Mouse (Mus musculus) brown adipose tissue, adult 24 weeks (tissue): ENCODE results near the gene Tmsb15b2. TPM values are rescaled to one million over a fixed set of nuclear protein-coding genes. Genes with fewer than 3 reads are reported as not detected.
"Not testable (repeated sequence)": the region's sequence is repeated elsewhere in the genome, so short reads cannot be mapped to it uniquely, and the experiment has no call there.

ENCODE experiments used
- H3K27ac ChIP-seq: fragments of 200-500 bp; replicated peaks from 2 replicates; pipeline ENCODE4 v1.5.1; 2012; ENCODE audit warnings: low read depth, mild to moderate bottlenecking, low read length
- H3K4me1 ChIP-seq: fragments of 200-500 bp; 2 replicates; pipeline ENCODE4 v1.6.1; 2012; ENCODE audit warnings: low read length, mixed read lengths; ENCODE audit not compliant: control insufficient read depth, insufficient read depth, insufficient read length
- H3K4me3 ChIP-seq: fragments of 200-500 bp; 2 replicates; pipeline ENCODE4 v1.5.1; 2012; ENCODE audit warnings: low read depth, mild to moderate bottlenecking, low read length, moderate library complexity; ENCODE audit not compliant: insufficient read depth
- polyA plus RNA-seq: library from polyadenylated mRNA; stranded (reverse); fragments of >200 nt; gene quantifications from 2 replicates; pipeline ENCODE4 v1.2.4, GENCODE M21; 2012; ENCODE audit not compliant: missing spikeins, insufficient read depth, insufficient read length

Gene Tmsb15b2
- polyA plus RNA-seq, 1 experiment, result not detected

GRCm38 (mm10) chrX:136957583-136958279, 17.6 kb downstream of the Tmsb15b2 start:
- not testable (repeated sequence) for H3K4me1 ChIP-seq, H3K27ac ChIP-seq, H3K4me3 ChIP-seq

- Histone ChIP-seq H3K4me1 (no peaks in the 10 kb centered on the region), H3K27ac (no peak overlapping the region), H3K4me3 (no peak overlapping the region)
Observed at GRCm38 (mm10) chrX:136937985-136938384, 37.3 kb downstream of the Tmsb15b2 start.

GRCm38 (mm10) chrX:136927031-136927430, 48.3 kb downstream of the Tmsb15b2 start, which contains the start of gene H2bfm:
H2bfm (plus strand) TSS chrX:136927325.
- Histone ChIP-seq H3K27ac (no peak within 1 kb of the TSS), H3K4me3 (no peak within 1 kb of the TSS), H3K4me1 (no peaks in the 10 kb centered on the region)

- no peak overlapping the region for H3K4me3 ChIP-seq
- H3K27ac ChIP-seq, result no peak overlapping the region
- H3K4me1 ChIP-seq, result no peaks in the 10 kb centered on the region
Observed at GRCm38 (mm10) chrX:136925863-136926262, 49.4 kb downstream of the Tmsb15b2 start.

Other genes with a start within 250 kb of the Tmsb15b2 start
- 80.4 and 121 TPM in 2 replicates for gene Morf4l2, start 231.8 kb downstream of the Tmsb15b2 start, polyA plus RNA-seq
- gene Glra4, start 195.4 kb downstream of the Tmsb15b2 start, polyA plus RNA-seq, result not detected in 2 replicates
- gene Plp1, start 152.8 kb downstream of the Tmsb15b2 start, polyA plus RNA-seq, result 3.8 and 5.3 TPM in 2 replicates
- not detected in 2 replicates for gene Rab9b, start 106.7 kb downstream of the Tmsb15b2 start, polyA plus RNA-seq
- not detected in 2 replicates for gene H2bfm, start 48.2 kb downstream of the Tmsb15b2 start, polyA plus RNA-seq
- not detected in 2 replicates for gene Tmsb15l, start 1.4 kb upstream of the Tmsb15b2 start, polyA plus RNA-seq
- 6.8 and 12.3 TPM in 2 replicates for gene Tmsb15b1, start 1.4 kb upstream of the Tmsb15b2 start, polyA plus RNA-seq
- gene Zcchc18, start 17.7 kb upstream of the Tmsb15b2 start, polyA plus RNA-seq, result not detected in 2 replicates
- gene Slc25a53, start 62.8 kb upstream of the Tmsb15b2 start, polyA plus RNA-seq, result 4.5 and 10.0 TPM in 2 replicates
- 3.0 and 3.1 TPM in 2 replicates for gene Fam199x, start 74.1 kb upstream of the Tmsb15b2 start, polyA plus RNA-seq
- gene Esx1, start 146.6 kb upstream of the Tmsb15b2 start, polyA plus RNA-seq, result not detected in 2 replicates